Mouse (Mus musculus) midbrain, embryonic 13.5 days (tissue): Measurements from ENCODE around the gene Zfp646. TPM values are rescaled to one million over a fixed set of nuclear protein-coding genes. Genes with fewer than 3 reads are reported as not detected.
A peak's percentile ranks its signal among the peaks of the same experiment; 100 is the strongest.
"Not testable (repeated sequence)": the region's sequence is repeated elsewhere in the genome, so short reads cannot be mapped to it uniquely, and the experiment has no call there.

ENCODE experiments used
- ATAC-seq: fragments of 200-750 bp; cut with Nextera tagmentation; 2 replicates; pipeline ENCODE4 v1.8.0; 2017; ENCODE audit warnings: mild to moderate bottlenecking, moderate TSS enrichment, moderate library complexity
- H3K27ac ChIP-seq: fragments of 300-500 bp; sonication (generic); 2 replicates; pipeline ENCODE4 v1.5.1; 2015; ENCODE audit warnings: inconsistent platforms, mild to moderate bottlenecking, moderate library complexity
- H3K27me3 ChIP-seq: fragments of 300-500 bp; sonication (generic); 2 replicates; pipeline ENCODE4 v1.6.1; 2015; ENCODE audit warnings: mild to moderate bottlenecking, inconsistent platforms
- H3K36me3 ChIP-seq: fragments of 300-500 bp; sonication (generic); 2 replicates; pipeline ENCODE4 v1.6.1; 2015; ENCODE audit warnings: mild to moderate bottlenecking, inconsistent platforms
- H3K4me1 ChIP-seq: fragments of 300-500 bp; sonication (generic); replicated peaks from 2 replicates; pipeline ENCODE4 v1.6.1; 2015; ENCODE audit warnings: inconsistent platforms
- H3K4me2 ChIP-seq: fragments of 300-500 bp; sonication (generic); replicated peaks from 2 replicates; pipeline ENCODE4 v1.6.1; 2015; ENCODE audit warnings: moderate library complexity, mild to moderate bottlenecking, inconsistent platforms
- H3K4me3 ChIP-seq: fragments of 300-500 bp; sonication (generic); replicated peaks from 2 replicates; pipeline ENCODE4 v1.5.1; 2015; ENCODE audit warnings: mild to moderate bottlenecking, inconsistent platforms
- H3K9ac ChIP-seq: fragments of 300-500 bp; sonication (generic); replicated peaks from 2 replicates; pipeline ENCODE4 v1.6.1; 2015; ENCODE audit warnings: mild to moderate bottlenecking, inconsistent platforms
- H3K9me3 ChIP-seq: fragments of 300-500 bp; sonication (generic); 2 replicates; pipeline ENCODE4 v1.6.1; 2016; ENCODE audit warnings: mild to moderate bottlenecking, inconsistent platforms
- WGBS: fragments of 180-500 bp; shearing (Covaris S2); methylation state at CpG from one replicate; pipeline ENCODE4 v1.1.7; 2015; 5-methylcytosine and 5-hydroxymethylcytosine counted together
- polyA plus RNA-seq: library from polyadenylated mRNA; unstranded; fragments of >200 nt; fragmentation: Nextera tagmentation; extraction: Ambion mirVana; gene quantifications from 2 replicates; pipeline ENCODE4 v1.2.1, GENCODE M21; 2015

Gene Zfp646
- polyA plus RNA-seq, 1 experiment from 2014 or later = 16.0 TPM

- no peaks in the 10 kb centered on the region for H3K9me3 ChIP-seq
- no peak overlapping the region for H3K4me3 ChIP-seq
- H3K27ac ChIP-seq = no peak overlapping the region
- peaks cover 40% of the 10 kb centered on the region for H3K4me1 ChIP-seq
- ATAC-seq = no peak
- WGBS = 81% methylated on average over 3 of the region's 3 CpGs
- peaks cover 84% of the 10 kb centered on the region for H3K36me3 ChIP-seq
- H3K27me3 ChIP-seq = no peaks in the 10 kb centered on the region
- no peak overlapping the region for H3K4me2 ChIP-seq
- H3K9ac ChIP-seq = no peak overlapping the region
Observed at GRCm38 (mm10) chr7:127887781-127888180, 11.8 kb downstream of the Zfp646 start.

DNA sequence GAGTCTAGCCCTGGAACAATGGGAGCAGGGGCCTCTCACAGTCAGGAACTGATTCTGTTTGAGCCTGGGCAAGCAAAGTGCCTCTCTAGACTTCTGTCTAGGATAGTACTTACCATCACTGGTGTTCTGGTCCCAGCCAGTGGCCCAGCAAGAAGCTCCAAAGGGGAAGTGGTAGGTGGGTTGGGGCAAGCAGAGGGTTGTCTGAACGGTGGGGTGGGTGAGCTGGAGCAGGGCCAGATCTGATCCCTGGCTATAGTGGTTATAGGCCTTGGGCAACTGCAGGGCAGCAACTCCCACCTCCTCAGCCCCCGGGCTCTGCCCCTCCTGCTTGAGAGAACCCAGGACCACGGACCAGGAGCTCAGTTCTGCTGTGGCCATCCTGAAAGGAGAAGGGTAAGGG lies 12.8 kb downstream of the Zfp646 start:
- Histone ChIP-seq H3K4me3 (no peak overlapping the region), H3K4me2 (no peak overlapping the region), H3K27me3 (no peaks in the 10 kb centered on the region), H3K9ac (no peak overlapping the region), H3K36me3 (peaks cover 81% of the 10 kb centered on the region), H3K4me1 (peaks cover 29% of the 10 kb centered on the region), H3K27ac (no peak overlapping the region), H3K9me3 (no peaks in the 10 kb centered on the region)
- no peak for ATAC-seq
- 84% methylated on average over 3 of the region's 3 CpGs for whole genome bisulfite sequencing

DNA sequence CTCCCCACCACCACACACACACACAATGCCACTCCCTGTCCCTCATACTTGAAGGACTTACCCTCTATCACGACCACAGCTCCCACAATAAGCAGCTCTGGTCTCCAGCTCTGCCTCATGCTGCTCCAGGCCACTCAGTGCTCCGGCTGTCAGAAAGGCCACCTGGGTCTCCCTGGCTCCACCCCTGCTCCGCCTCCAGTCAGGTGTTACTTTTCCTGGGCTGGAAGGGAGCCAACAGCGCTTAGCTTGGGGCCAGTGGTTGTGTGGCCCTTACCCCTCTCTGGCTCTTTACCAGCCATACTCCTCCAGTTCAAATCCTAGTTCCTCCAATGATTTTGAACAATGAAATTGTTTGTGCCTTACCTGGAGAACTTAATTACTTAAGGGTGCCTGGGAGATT lies 14.8 kb downstream of the Zfp646 start, which contains the start of gene Prss53:
Gene Prss53 (minus strand): TSS at position 173 of the 400 bp plus-strand sequence.
- no peak for ATAC-seq
- H3K4me3 ChIP-seq = no peak within 1 kb of the TSS
- H3K4me2 ChIP-seq = no peak within 1 kb of the TSS
- H3K9me3 ChIP-seq = no peaks in the 10 kb centered on the region
- no peak within 1 kb of the TSS for H3K9ac ChIP-seq
- H3K27ac ChIP-seq = no peak within 1 kb of the TSS
- H3K4me1 ChIP-seq = peaks cover 21% of the 10 kb centered on the region
- no peaks in the 10 kb centered on the region for H3K27me3 ChIP-seq
- WGBS = 41% methylated on average over 4 of the region's 4 CpGs
- H3K36me3 ChIP-seq = peaks cover 61% of the 10 kb centered on the region

DNA sequence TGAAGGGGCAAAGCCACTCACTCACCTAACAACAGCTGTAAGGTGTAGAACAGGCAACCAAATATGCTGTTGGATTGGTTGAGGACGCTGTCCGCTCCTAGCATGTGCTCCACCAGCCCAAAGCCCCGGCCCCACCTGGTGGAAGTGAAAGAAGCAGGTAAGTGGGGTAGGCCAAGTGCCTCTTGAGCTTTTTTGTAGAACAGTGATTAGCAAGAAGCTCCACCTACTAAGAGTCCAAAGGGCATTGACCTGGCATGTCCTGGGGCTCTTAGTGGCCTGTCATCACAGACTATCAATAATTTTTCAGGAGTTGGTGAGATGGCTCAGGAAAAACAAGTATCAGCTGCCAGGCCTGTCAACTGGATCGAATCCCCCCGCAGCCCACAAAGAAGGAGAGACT lies 18.5 kb downstream of the Zfp646 start:
- Histone ChIP-seq H3K36me3 (peaks cover 24% of the 10 kb centered on the region), H3K9ac (peak overlapping the region; percentile 73), H3K27ac (no peak overlapping the region), H3K9me3 (no peaks in the 10 kb centered on the region), H3K4me2 (peak overlapping the region; percentile 76), H3K4me1 (peaks cover 10% of the 10 kb centered on the region), H3K4me3 (peak overlapping the region; percentile 59), H3K27me3 (0 out of 2 replicates have a peak, but pooled peaks cover 3% of the 10 kb centered on the region)
- ATAC-seq = no peak
- 90% methylated on average over 5 of the region's 5 CpGs for WGBS

- Histone ChIP-seq H3K36me3 (peaks cover 15% of the 10 kb centered on the region), H3K4me1 (peaks cover 10% of the 10 kb centered on the region), H3K9me3 (no peaks in the 10 kb centered on the region), H3K27me3 (0 out of 2 replicates have a peak, but pooled peaks cover 5% of the 10 kb centered on the region), H3K9ac (peak within 1 kb of the TSS; percentile 73), H3K4me3 (peak within 1 kb of the TSS; percentile 59), H3K27ac (peak within 1 kb of the TSS; percentile 76), H3K4me2 (peak within 1 kb of the TSS; percentile 76)
- WGBS = under 1% methylated on average over 26 of the region's 26 CpGs
- ATAC-seq = peak; percentile 99
Observed at GRCm38 (mm10) chr7:127895442-127895841, 19.4 kb downstream of the Zfp646 start, which contains the start of the genes Gm21974 and Vkorc1. Gene Gm21974, minus strand, starts transcription at chr7:127895454. Gene Vkorc1, minus strand, starts transcription at chr7:127895617.

DNA sequence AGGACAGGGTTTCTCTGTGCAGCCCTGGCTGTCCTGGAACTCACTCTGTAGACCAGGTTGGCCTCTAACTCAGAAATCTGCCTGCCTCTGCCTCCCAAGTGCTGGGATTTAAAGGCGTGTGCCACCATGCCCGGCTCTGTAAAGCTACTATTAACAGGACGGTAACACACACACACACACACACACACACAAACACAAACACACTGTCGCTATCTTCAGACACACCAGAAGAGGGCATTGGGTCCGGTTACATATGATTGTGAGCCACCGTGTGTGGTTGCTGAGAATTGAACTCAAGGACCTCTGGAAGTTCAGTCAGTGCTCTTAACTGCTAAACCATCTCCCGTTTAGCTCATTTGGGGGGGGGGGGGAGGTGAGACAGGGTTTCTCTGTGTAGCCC lies 19.9 kb downstream of the Zfp646 start:
- Histone ChIP-seq H3K4me2 (peak overlapping the region; percentile 76), H3K4me3 (peak overlapping the region; percentile 59; the same call in 1 of the 2 replicates), H3K4me1 (peaks cover 10% of the 10 kb centered on the region), H3K36me3 (peaks cover 10% of the 10 kb centered on the region)
- H3K9ac ChIP-seq, H3K27me3 ChIP-seq, H3K27ac ChIP-seq, H3K9me3 ChIP-seq: not testable (repeated sequence)
- 73% methylated on average over 7 of the region's 7 CpGs for WGBS
- peak; percentile 51 for ATAC-seq

- H3K27me3 ChIP-seq = 0 out of 2 replicates have a peak, but pooled peaks cover 5% of the 10 kb centered on the region
- H3K27ac ChIP-seq = no peak overlapping the region
- no peak overlapping the region for H3K4me3 ChIP-seq
- H3K36me3 ChIP-seq = peaks cover 10% of the 10 kb centered on the region
- H3K4me2 ChIP-seq = no peak overlapping the region
- WGBS = 58% methylated on average over 13 of the region's 13 CpGs
- H3K9ac ChIP-seq = no peak overlapping the region
- no peak for ATAC-seq
- peaks cover 10% of the 10 kb centered on the region for H3K4me1 ChIP-seq
- no peaks in the 10 kb centered on the region for H3K9me3 ChIP-seq
Observed at GRCm38 (mm10) chr7:127896384-127896783, 20.4 kb downstream of the Zfp646 start.

DNA sequence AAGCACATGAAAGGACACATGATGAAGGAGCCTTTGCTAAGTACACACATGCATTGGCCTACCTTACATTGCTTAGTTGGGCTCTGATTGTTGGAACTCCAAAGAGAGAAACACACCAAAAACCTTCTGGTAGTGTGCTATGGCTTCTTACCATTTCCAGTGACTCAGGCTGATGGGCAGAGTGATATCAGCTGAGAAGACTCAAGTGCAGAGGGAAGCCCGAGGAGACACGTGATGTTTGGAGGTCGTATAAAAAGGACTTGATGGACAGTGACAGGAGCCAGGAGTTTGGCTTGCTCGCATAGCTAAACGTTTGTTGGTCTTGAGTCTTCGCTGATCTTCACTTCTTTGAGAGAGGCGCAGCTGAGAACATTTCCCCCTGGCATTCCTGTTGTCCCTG lies 21.5 kb downstream of the Zfp646 start:
- no peak for ATAC-seq
- WGBS = 88% methylated on average over 7 of the region's 7 CpGs

DNA sequence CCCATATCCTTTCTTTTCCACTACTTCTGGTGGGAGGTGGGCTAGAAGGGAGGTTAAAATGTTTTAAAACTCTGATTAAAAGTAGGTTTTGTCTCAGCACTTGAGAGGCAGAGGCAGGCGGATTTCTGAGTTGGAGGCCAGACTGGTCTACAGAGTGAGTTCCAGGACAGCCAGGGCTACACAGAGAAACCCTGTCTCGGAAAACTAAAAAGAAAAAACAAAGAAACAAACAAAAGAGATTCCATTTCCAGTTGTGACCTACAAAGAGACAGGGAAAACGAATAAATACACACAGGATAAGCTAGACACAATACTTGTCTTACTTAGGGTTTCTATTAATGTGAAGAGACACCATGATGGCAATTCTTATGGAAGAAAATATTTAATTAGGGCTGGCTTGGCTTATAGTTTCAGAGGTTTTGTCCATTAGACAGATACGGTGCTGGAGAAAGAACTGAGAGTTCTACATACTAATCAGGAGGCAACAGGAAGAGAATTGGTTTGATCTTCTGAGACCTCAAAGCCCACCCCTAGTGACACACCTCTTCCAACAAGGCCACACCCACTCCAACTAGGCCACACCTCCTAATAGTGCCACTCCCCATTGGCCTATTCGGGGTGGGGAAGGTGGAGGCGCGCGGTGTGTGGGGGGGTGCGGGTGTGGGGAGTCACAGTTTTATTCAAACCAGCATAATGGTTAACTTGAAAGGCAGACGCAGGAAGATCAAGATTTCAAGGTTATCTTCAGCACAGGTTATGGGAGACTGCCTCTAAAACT lies 22.3 kb downstream of the Zfp646 start:
- H3K27ac ChIP-seq = no peak overlapping the region
- WGBS = 39% methylated on average over 10 of the region's 10 CpGs
- no peak overlapping the region for H3K4me2 ChIP-seq
- H3K4me1 ChIP-seq = peaks cover 10% of the 10 kb centered on the region
- ATAC-seq = no peak
- no peak overlapping the region for H3K9ac ChIP-seq
- H3K36me3 ChIP-seq = peaks cover 2% of the 10 kb centered on the region; the same call in 1 of the 2 replicates
- no peak overlapping the region for H3K4me3 ChIP-seq
- no peaks in the 10 kb centered on the region for H3K9me3 ChIP-seq
- 0 out of 2 replicates have a peak, but pooled peaks cover 5% of the 10 kb centered on the region for H3K27me3 ChIP-seq

More for the DNA sequence above, 21.5 kb downstream of the Zfp646 start:
- H3K9me3 ChIP-seq = no peaks in the 10 kb centered on the region
- H3K4me3 ChIP-seq = no peak overlapping the region
- no peak overlapping the region for H3K9ac ChIP-seq
- peaks cover 10% of the 10 kb centered on the region for H3K4me1 ChIP-seq
- no peak overlapping the region for H3K27ac ChIP-seq
- no peak overlapping the region for H3K4me2 ChIP-seq
- H3K36me3 ChIP-seq = peaks cover 10% of the 10 kb centered on the region
- 0 out of 2 replicates have a peak, but pooled peaks cover 5% of the 10 kb centered on the region for H3K27me3 ChIP-seq

DNA sequence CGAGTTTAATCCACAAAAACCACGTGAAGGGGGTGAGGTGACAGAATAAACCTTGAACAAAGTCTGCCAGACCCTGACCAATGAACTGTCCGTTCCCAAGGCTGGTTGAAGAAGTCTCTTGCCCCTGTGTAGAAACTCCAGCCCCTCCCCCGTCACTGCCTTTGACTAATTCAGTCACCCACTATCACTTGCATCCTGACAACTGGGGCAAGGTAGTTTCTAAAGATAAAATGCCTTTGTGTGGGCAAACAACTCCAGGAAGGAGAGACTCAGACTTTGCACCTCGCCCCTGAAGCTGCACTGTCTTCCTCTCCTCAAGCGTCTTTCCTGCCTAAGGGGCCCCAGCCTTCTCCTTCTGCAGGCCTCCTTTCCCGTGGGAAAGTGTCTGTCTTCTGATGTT lies 24.0 kb downstream of the Zfp646 start:
- 0 out of 2 replicates have a peak, but pooled peaks cover 5% of the 10 kb centered on the region for H3K27me3 ChIP-seq
- no peak overlapping the region for H3K9ac ChIP-seq
- H3K27ac ChIP-seq = no peak overlapping the region
- no peak overlapping the region for H3K4me3 ChIP-seq
- H3K36me3 ChIP-seq = no peaks in the 10 kb centered on the region
- no peak for ATAC-seq
- peaks cover 11% of the 10 kb centered on the region for H3K4me1 ChIP-seq
- 51% methylated on average over 7 of the region's 7 CpGs for WGBS
- no peaks in the 10 kb centered on the region for H3K9me3 ChIP-seq
- H3K4me2 ChIP-seq = no peak overlapping the region

DNA sequence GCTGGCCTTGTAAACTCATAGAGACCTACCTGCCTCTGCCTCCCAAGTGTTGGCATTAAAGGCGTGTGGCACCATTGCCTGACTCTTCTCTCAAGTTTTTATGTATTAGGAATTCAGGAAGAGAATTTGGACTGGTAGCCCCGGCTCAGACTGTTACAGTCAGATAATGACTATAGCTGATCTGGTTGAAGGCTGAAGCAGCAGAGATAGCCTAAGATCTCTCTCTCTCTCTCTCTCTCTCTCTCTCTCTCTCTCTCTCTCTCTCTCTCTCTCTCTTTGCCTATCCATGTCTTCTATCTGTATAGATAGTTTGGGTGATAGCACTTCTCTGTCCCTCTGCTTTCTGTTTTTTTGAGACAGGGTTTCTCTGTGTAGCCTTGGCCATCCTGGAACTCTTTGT lies 25.8 kb downstream of the Zfp646 start:
- H3K9ac ChIP-seq = no peak overlapping the region
- no peaks in the 10 kb centered on the region for H3K9me3 ChIP-seq
- no peak overlapping the region for H3K27ac ChIP-seq
- no peak overlapping the region for H3K4me2 ChIP-seq
- peaks cover 13% of the 10 kb centered on the region for H3K36me3 ChIP-seq
- H3K4me3 ChIP-seq = no peak overlapping the region
- H3K27me3 ChIP-seq = 0 out of 2 replicates have a peak, but pooled peaks cover 5% of the 10 kb centered on the region
- 81% methylated on average over 2 of the region's 2 CpGs for WGBS
- peaks cover 18% of the 10 kb centered on the region for H3K4me1 ChIP-seq
- no peak for ATAC-seq

DNA sequence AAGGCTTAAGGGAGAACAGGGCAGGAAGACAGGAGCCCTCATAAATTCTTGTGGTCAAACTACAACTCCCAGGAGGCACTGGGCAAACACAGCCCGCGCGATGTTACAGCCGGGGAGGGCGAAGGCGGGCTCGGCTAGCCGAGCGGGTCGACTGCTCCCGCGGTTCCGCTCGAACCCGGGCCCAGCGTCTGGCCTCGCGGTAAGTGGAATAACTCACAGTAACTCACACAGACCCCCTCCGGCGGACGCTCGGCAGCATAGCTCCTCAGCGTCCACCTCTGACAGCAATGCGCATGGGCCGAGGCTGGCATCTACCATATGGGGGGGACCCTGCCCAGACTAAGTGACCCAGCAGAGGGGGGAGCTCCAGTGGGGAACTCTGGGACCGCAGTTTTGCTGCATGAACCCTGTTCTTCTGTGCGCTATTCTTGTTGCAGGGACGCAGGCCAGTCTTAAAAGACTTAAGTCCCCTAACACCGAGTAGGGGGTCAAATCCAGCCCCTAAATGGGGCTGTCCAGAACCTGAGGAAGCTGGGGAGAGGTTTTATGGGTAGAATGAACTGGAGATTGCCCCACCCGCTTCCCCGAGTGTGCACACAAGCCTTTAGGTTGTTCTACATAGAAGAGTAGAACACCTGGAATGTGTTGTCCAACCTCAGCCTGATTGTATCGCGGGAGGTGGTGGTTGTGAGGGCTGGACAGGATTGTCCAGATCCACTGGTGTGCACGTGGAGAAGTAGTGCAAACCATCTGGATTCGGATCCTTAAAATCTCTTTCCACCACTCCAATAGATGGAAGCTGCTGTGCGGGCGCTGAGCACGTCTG lies 28.2 kb downstream of the Zfp646 start, which contains the start of gene Bckdk:
Gene Bckdk (plus strand): TSS at position 112 of the 826 bp plus-strand sequence.
- peak; percentile 95 for ATAC-seq

More for the DNA sequence above, 28.2 kb downstream of the Zfp646 start, which contains the start of gene Bckdk:
- Histone ChIP-seq H3K36me3 (peaks cover 36% of the 10 kb centered on the region), H3K4me3 (peak within 1 kb of the TSS; percentile 75), H3K4me2 (peak within 1 kb of the TSS; percentile 87), H3K9ac (peak within 1 kb of the TSS; percentile 90), H3K27me3 (0 out of 2 replicates have a peak, but pooled peaks cover 4% of the 10 kb centered on the region), H3K9me3 (no peaks in the 10 kb centered on the region), H3K27ac (peak within 1 kb of the TSS; percentile 78), H3K4me1 (peaks cover 18% of the 10 kb centered on the region)
- WGBS = 9% methylated on average over 38 of the region's 38 CpGs
